Mouse (Mus musculus): ENCODE measurements around the gene B3gnt8. TPM values are rescaled to one million over a fixed set of nuclear protein-coding genes. Genes with fewer than 3 reads are reported as not detected.

Gene B3gnt8
- polyA plus RNA-seq, 1 experiment, result 3.9 TPM

GRCm38 (mm10) chr7:25632679-25633078 lies 6.2 kb downstream of the B3gnt8 start:
- H3K36me3 ChIP-seq (ENCODE audit: control insufficient read depth, insufficient read depth, low read length), result no peaks in the 10 kb centered on the region; the same call in 1 of the 2 replicates
- no peaks in the 10 kb centered on the region for H3K27me3 ChIP-seq (ENCODE audit: control insufficient read depth, insufficient read depth, low read length)
- no peak for TF ChIP-seq CTCF (IDR thresholded peaks at IDR 0.05; ENCODE audit: control insufficient read depth, insufficient read depth, insufficient replicate concordance, low read depth, low read length)
- no peak for TF ChIP-seq POLR2A (IDR thresholded peaks at IDR 0.05; ENCODE audit: control insufficient read depth, low read depth, low read length)
- H3K27ac ChIP-seq (ENCODE audit: control insufficient read depth, insufficient read depth, low read depth, low read length), result no peak overlapping the region
- H3K4me3 ChIP-seq (ENCODE audit: control insufficient read depth, low read depth, low read length), result no peak overlapping the region
- H3K4me1 ChIP-seq (ENCODE audit: control insufficient read depth, insufficient read depth, low read length), result peaks cover 7% of the 10 kb centered on the region; the same call in 1 of the 2 replicates

GRCm38 (mm10) chr7:25636373-25636772 lies 9.9 kb downstream of the B3gnt8 start:
- Histone ChIP-seq H3K4me3 (ENCODE audit: control insufficient read depth, low read depth, low read length) (no peak overlapping the region), H3K27me3 (ENCODE audit: control insufficient read depth, insufficient read depth, low read length) (no peaks in the 10 kb centered on the region), H3K27ac (ENCODE audit: control insufficient read depth, insufficient read depth, low read depth, low read length) (no peak overlapping the region), H3K4me1 (ENCODE audit: control insufficient read depth, insufficient read depth, low read length) (no peaks in the 10 kb centered on the region), H3K36me3 (ENCODE audit: control insufficient read depth, insufficient read depth, low read length) (no peaks in the 10 kb centered on the region; the same call in 1 of the 2 replicates)
- no peak for TF ChIP-seq CTCF (IDR thresholded peaks at IDR 0.05; ENCODE audit: control insufficient read depth, insufficient read depth, insufficient replicate concordance, low read depth, low read length)
- no peak for TF ChIP-seq POLR2A (IDR thresholded peaks at IDR 0.05; ENCODE audit: control insufficient read depth, low read depth, low read length)

GRCm38 (mm10) chr7:25637099-25637498 lies 10.6 kb downstream of the B3gnt8 start:
- Histone ChIP-seq H3K27me3 (ENCODE audit: control insufficient read depth, insufficient read depth, low read length) (no peaks in the 10 kb centered on the region), H3K4me1 (ENCODE audit: control insufficient read depth, insufficient read depth, low read length) (no peaks in the 10 kb centered on the region), H3K36me3 (ENCODE audit: control insufficient read depth, insufficient read depth, low read length) (no peaks in the 10 kb centered on the region; the same call in 1 of the 2 replicates), H3K4me3 (ENCODE audit: control insufficient read depth, low read depth, low read length) (no peak overlapping the region), H3K27ac (ENCODE audit: control insufficient read depth, insufficient read depth, low read depth, low read length) (no peak overlapping the region)
- no peak for TF ChIP-seq CTCF (IDR thresholded peaks at IDR 0.05; ENCODE audit: control insufficient read depth, insufficient read depth, insufficient replicate concordance, low read depth, low read length)
- no peak for TF ChIP-seq POLR2A (IDR thresholded peaks at IDR 0.05; ENCODE audit: control insufficient read depth, low read depth, low read length)

- no peaks in the 10 kb centered on the region for H3K4me1 ChIP-seq (ENCODE audit: control insufficient read depth, insufficient read depth, low read length)
- TF ChIP-seq CTCF (IDR thresholded peaks at IDR 0.05; ENCODE audit: control insufficient read depth, insufficient read depth, insufficient replicate concordance, low read depth, low read length) (no peak), POLR2A (IDR thresholded peaks at IDR 0.05; ENCODE audit: control insufficient read depth, low read depth, low read length) (no peak)
- no peak overlapping the region for H3K27ac ChIP-seq (ENCODE audit: control insufficient read depth, insufficient read depth, low read depth, low read length)
- H3K36me3 ChIP-seq (ENCODE audit: control insufficient read depth, insufficient read depth, low read length), result no peaks in the 10 kb centered on the region
- H3K27me3 ChIP-seq (ENCODE audit: control insufficient read depth, insufficient read depth, low read length), result no peaks in the 10 kb centered on the region
- H3K4me3 ChIP-seq (ENCODE audit: control insufficient read depth, low read depth, low read length), result no peak overlapping the region
These were observed 13.3 kb downstream of the B3gnt8 start for GRCm38 (mm10) chr7:25639754-25640153.

GRCm38 (mm10) chr7:25644136-25644535 lies 17.7 kb downstream of the B3gnt8 start:
- no peaks in the 10 kb centered on the region for H3K36me3 ChIP-seq (ENCODE audit: control insufficient read depth, insufficient read depth, low read length)
- TF ChIP-seq POLR2A (IDR thresholded peaks at IDR 0.05; ENCODE audit: control insufficient read depth, low read depth, low read length) (no peak), CTCF (IDR thresholded peaks at IDR 0.05; ENCODE audit: control insufficient read depth, insufficient read depth, insufficient replicate concordance, low read depth, low read length) (no peak)

GRCm38 (mm10) chr7:25644631-25645030 lies 18.2 kb downstream of the B3gnt8 start:
- no peak for TF ChIP-seq POLR2A (IDR thresholded peaks at IDR 0.05; ENCODE audit: control insufficient read depth, low read depth, low read length)
- TF ChIP-seq CTCF (IDR thresholded peaks at IDR 0.05; ENCODE audit: control insufficient read depth, insufficient read depth, insufficient replicate concordance, low read depth, low read length), result no peak
- no peak overlapping the region for H3K27ac ChIP-seq (ENCODE audit: control insufficient read depth, insufficient read depth, low read depth, low read length)
- H3K4me1 ChIP-seq (ENCODE audit: control insufficient read depth, insufficient read depth, low read length), result no peaks in the 10 kb centered on the region; the same call in 1 of the 2 replicates
- H3K36me3 ChIP-seq (ENCODE audit: control insufficient read depth, insufficient read depth, low read length), result no peaks in the 10 kb centered on the region
- H3K27me3 ChIP-seq (ENCODE audit: control insufficient read depth, insufficient read depth, low read length), result no peaks in the 10 kb centered on the region
- no peak overlapping the region for H3K4me3 ChIP-seq (ENCODE audit: control insufficient read depth, low read depth, low read length)

More at GRCm38 (mm10) chr7:25644136-25644535, 17.7 kb downstream of the B3gnt8 start:
- H3K27ac ChIP-seq (ENCODE audit: control insufficient read depth, insufficient read depth, low read depth, low read length), result no peak overlapping the region
- no peaks in the 10 kb centered on the region for H3K27me3 ChIP-seq (ENCODE audit: control insufficient read depth, insufficient read depth, low read length)
- H3K4me3 ChIP-seq (ENCODE audit: control insufficient read depth, low read depth, low read length), result no peak overlapping the region
- H3K4me1 ChIP-seq (ENCODE audit: control insufficient read depth, insufficient read depth, low read length), result no peaks in the 10 kb centered on the region; the same call in 1 of the 2 replicates

GRCm38 (mm10) chr7:25645074-25645473 lies 18.6 kb downstream of the B3gnt8 start:
- no peak overlapping the region for H3K27ac ChIP-seq (ENCODE audit: control insufficient read depth, insufficient read depth, low read depth, low read length)
- TF ChIP-seq CTCF (IDR thresholded peaks at IDR 0.05; ENCODE audit: control insufficient read depth, insufficient read depth, insufficient replicate concordance, low read depth, low read length), result no peak
- TF ChIP-seq POLR2A (IDR thresholded peaks at IDR 0.05; ENCODE audit: control insufficient read depth, low read depth, low read length), result no peak
- H3K27me3 ChIP-seq (ENCODE audit: control insufficient read depth, insufficient read depth, low read length), result no peaks in the 10 kb centered on the region
- no peaks in the 10 kb centered on the region for H3K36me3 ChIP-seq (ENCODE audit: control insufficient read depth, insufficient read depth, low read length)
- H3K4me1 ChIP-seq (ENCODE audit: control insufficient read depth, insufficient read depth, low read length), result no peaks in the 10 kb centered on the region; the same call in 1 of the 2 replicates
- no peak overlapping the region for H3K4me3 ChIP-seq (ENCODE audit: control insufficient read depth, low read depth, low read length)
